Mouse (Mus musculus) heart, postnatal 36 days (tissue): Measurements from ENCODE around the gene Emc10. TPM values are rescaled to one million over a fixed set of nuclear protein-coding genes. Genes with fewer than 3 reads are reported as not detected.

Source experiments
- DNase-seq, 2 experiments: peaks; one replicate each; pipeline ENCODE4 v3.0.0; 2021 to 2022
- intact Hi-C: fragments of 180-260 bp; cut with DNase I; formaldehyde crosslinking; loops from one replicate; pipeline ENCODE4 v1.15.1; 2025
- total RNA-seq, 2 experiments: library from RNA; stranded (reverse); gene quantifications; 2 replicates each; pipeline ENCODE4 v1.2.3; 2021

Emc10 gene
- total RNA-seq, 2 experiments from 2014 or later: 87.6 to 87.9 TPM

- no peak for DNase-seq
- intact Hi-C loops: loop anchor here (2.0 to 10.0 kb wide), 4 partner anchors 29 to 1151 kb away; partner anchors contain the start of gene Zfp715
These were observed 30.1 kb downstream of the Emc10 start for GRCm38 (mm10) chr7:44466006-44466887.

DNA sequence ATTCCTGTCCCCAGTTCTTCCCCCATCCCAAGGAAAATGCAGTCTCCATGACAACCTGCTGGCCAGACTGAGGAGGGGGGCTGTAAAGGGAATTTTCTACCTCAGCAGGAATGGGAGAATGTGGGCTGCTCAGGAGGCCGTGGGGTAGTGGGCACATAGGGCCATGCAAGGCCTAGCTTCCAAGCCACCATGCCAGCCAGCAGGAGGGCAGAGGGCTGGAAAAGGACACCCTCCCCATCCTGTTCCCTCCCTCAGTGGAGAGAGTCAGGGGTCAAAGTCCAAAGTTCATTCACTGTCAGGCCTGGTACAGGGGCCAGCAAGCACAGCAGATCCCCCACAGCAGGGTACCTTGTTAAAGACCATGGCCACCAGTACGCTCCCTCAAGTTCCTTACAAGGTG, 31.2 kb downstream of the Emc10 start, which contains the start of gene Aspdh:
Aspdh (plus strand) TSS at position 281 of the 400 bp plus-strand sequence.
- intact Hi-C loops: loop anchor here (5.0 to 10.0 kb wide), 3 partner anchors 93 to 1150 kb away; partner anchors contain the start of gene Zfp715
- DNase-seq: no peak

GRCm38 (mm10) chr7:44464511-44464910, 31.8 kb downstream of the Emc10 start:
- intact Hi-C loops: loop anchor here (10.0 kb wide), 1 partner anchor 1150 kb away; the partner anchor contains the start of gene Zfp715
- DNase-seq: no peak

GRCm38 (mm10) chr7:44463556-44464225, 32.6 kb downstream of the Emc10 start:
- intact Hi-C loops: loop anchor here (10.0 kb wide), 1 partner anchor 1149 kb away; the partner anchor contains the start of gene Zfp715
- DNase-seq: no peak

- intact Hi-C loops: loop anchor here (10.0 kb wide), 1 partner anchor 1148 kb away; the partner anchor contains the start of gene Zfp715
- no peak for DNase-seq
These were observed 33.3 kb downstream of the Emc10 start for GRCm38 (mm10) chr7:44463056-44463425.

- no peak for DNase-seq
- intact Hi-C loops: loop anchor here (10.0 kb wide), 1 partner anchor 1148 kb away; the partner anchor contains the start of gene Zfp715
These were observed 33.9 kb downstream of the Emc10 start for GRCm38 (mm10) chr7:44462218-44463055.

DNA sequence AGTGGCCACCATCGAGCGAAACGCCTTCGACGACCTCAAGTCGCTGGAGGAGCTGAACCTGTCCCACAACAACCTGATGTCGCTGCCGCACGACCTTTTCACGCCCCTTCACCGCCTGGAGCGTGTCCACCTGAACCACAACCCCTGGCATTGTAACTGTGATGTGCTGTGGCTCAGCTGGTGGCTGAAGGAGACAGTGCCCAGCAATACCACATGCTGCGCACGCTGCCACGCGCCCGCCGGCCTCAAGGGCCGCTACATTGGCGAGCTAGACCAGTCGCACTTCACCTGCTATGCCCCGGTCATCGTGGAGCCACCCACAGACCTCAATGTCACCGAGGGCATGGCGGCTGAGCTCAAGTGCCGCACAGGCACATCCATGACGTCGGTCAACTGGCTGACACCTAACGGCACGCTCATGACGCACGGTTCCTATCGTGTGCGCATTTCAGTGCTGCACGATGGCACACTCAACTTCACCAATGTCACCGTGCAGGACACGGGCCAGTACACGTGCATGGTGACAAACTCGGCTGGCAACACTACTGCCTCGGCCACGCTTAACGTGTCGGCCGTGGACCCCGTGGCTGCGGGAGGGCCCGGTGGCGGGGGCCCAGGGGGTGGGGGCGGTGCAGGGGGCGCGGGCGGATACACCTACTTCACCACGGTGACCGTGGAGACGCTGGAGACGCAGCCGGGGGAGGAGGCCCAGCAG, 34.7 kb downstream of the Emc10 start:
- intact Hi-C loops: loop anchor here (10.0 kb wide), 1 partner anchor 1147 kb away; the partner anchor contains the start of gene Zfp715
- DNase-seq: no peak

DNA sequence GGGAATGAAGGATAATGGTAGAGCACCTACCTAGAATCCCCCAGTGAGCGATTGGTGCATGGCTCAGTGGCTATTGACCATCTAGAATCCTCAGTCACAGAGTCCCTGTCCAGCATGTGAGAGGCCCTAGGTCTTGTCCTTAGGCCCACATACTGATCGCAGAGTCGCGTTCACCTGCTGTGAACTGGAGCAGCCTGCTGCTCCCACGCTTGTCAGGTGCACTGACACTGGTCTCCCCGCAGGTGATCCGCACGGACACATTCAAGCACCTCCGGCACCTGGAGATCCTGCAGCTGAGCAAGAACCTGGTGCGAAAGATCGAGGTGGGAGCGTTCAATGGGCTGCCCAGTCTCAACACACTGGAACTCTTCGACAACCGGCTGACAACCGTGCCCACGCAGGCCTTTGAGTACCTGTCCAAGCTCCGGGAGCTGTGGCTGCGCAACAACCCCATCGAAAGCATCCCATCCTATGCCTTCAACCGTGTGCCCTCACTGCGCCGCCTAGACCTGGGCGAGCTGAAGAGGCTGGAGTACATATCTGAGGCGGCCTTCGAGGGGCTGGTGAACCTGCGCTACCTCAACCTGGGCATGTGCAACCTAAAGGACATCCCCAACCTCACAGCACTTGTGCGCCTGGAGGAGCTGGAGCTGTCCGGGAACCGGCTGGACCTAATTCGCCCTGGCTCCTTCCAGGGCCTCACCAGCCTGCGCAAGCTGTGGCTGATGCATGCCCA, 35.4 kb downstream of the Emc10 start:
- DNase-seq: no peak
- intact Hi-C loops: loop anchor here (10.0 kb wide), 1 partner anchor 1146 kb away; the partner anchor contains the start of gene Zfp715

DNA sequence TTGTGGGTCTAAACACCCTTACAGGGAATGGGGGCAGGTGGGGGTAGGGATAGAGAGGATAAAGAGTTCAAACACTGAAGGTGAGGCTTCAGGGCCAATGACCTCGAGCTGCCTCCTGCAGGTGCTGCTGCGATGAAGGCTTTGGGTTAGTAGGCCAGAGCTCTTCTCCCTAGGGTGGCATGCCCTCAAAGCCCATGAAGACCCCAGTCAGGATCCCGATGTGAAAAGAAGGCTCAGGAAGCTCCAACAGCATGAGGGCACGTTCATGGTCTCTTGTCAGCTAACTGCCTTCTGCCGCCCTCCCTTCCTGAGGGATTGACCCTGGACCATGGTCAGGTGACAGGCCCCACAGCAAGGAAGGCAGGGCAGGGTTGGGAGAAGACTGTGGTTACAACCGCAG, 36.3 kb downstream of the Emc10 start:
- DNase-seq: no peak
- intact Hi-C loops: loop anchor here (10.0 kb wide), 1 partner anchor 1145 kb away; the partner anchor contains the start of gene Zfp715

DNA sequence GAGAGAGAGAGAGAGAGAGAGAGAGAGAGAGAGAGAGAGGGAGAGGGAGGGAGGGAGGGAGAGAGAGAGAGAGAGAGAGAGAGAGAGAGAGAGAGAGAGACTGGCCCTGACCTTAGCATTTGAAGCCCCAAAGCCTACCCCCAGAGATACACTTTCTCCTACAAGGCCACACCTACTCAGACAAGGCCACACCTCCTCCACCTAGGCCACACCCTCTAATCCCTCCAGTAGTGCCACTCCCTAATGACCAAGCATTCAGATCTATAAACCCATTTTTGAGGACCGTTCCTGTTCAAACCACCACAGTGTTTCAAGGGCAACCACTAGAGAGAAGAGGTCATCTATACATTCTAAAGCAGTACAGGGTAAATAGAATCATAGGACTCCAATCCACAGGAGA, 40.0 kb downstream of the Emc10 start:
- intact Hi-C loops: no loop called here
- DNase-seq: no peak

DNA sequence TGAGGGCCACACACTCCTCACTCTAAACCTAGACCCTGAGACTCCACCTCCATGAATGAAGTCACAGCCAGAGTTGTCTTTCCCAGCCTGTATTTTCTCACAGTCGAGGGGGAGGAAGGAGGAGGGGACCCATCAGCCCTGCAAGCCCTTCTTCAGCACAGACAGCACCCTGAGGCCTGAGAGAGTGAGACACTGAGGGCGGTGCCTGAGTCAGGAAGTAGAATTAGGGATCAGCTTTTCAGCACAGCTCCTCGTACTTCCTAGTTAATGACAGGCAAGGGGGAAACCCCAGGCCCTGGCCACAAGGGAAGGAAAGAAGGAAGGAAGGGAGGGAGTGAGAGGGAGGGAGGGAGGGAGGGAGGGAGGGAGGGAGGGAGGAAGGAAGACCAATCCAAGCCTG, 43.1 kb downstream of the Emc10 start:
- intact Hi-C loops: no loop called here
- DNase-seq: no peak

DNA sequence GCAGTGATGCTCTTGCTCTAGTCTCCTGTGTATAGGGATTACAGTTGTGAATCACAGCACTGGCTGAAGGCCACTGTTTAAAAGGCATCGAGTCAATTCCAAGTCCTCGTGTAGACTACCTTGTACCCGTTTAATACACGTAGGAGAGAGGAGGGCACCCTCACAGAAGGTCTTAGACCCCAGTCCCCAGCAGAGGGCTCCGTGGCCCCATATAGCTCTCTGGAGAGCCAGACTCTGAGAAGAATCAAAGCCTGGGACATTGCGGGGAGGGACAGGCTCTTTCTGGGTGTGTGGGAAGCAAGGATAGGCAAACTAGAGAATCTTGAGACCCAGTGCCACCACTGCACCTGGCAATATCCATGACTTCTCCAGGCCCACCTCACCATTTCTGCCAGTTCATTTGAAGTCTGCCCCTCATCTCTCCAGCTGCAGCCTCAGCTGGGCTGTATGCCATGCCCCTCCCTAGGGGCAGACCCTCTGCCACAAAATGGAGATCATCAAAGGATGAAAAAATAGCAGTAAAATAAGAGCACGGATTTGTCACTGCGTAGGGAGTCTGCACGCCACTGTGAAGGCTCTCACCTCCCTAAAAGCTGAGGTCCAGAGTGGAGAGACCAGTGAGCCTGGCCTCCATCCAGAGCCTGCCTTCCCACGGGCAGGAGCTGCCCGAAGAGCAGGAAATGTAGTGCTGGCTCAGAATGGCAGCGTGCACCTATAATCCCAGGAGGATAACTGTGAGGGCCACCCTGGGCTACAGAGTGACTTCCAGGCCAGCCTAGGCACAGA, 50.1 kb downstream of the Emc10 start:
- no peak for DNase-seq
- intact Hi-C loops: loop anchor here (2.0 kb wide), 1 partner anchor 39 kb away; no protein-coding TSS in a partner anchor

DNA sequence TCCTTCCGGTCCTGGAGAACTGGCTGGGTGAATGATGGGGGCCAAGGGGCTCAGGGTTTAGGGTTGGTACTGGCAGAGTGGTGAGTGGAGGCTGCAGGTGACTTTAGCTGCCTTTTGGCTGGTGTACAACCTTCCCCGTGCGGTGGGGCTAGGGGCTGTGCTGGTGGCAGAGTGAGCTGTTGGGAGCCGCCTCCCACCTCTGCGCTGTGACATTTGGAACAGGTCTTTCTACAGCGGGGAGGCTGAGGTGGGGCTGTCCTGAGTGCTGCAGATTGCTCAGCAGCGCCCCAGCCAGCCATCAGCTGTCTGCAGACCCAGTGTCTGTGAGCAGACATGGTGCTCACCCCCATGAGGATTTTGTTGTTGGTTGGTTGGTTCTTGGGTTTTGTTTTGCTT, 50.8 kb downstream of the Emc10 start:
- intact Hi-C loops: no loop called here
- no peak for DNase-seq

GRCm38 (mm10) chr7:44444886-44445527, 51.3 kb downstream of the Emc10 start:
- DNase-seq: no peak
- intact Hi-C loops: no loop called here

- intact Hi-C loops: no loop called here
- no peak for DNase-seq
These were observed 52.8 kb downstream of the Emc10 start for GRCm38 (mm10) chr7:44443268-44444173.

- DNase-seq: no peak
- intact Hi-C loops: no loop called here
These were observed 53.9 kb downstream of the Emc10 start for GRCm38 (mm10) chr7:44442407-44442821.
